Mouse (Mus musculus): ENCODE results near the gene Wdr20. TPM values are rescaled to one million over a fixed set of nuclear protein-coding genes. Genes with fewer than 3 reads are reported as not detected.

Gene Wdr20
- polyA plus RNA-seq, 1 experiment, result 23.9 TPM

DNA sequence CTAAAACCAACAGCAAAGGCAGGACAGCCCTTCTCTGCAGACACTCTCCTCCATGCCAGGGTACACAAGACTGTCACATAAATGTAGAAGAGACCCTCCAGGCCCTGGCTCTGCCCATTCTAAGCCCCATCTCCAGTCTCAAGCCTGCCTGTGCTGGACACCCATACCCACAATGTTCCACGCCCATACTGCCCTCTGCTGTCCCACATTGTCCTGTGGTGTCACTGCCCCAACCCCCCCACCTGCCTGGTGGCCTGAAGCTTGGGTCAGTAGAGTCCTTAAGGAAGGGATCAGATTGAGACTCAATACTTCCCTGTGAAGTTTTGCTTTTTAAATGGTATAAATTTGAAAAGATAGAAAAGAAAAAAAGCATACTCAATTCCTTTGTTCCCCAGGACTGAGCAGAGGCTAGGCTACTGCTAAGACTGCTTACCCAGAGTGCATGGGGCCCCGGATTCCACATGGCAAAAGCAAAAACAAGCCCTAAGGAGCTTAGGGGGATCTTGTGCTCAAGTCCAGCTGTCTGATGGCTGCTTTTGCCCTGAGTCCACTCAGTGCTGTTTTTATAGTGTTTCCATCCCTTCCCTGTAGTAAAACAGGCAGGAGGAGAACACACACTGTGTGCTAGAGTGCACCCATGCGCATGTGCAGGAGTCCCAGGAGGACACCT, 68.7 kb downstream of the Wdr20 start:
- peak; percentile 41 for TF ChIP-seq CTCF (IDR thresholded peaks at IDR 0.05; ENCODE audit: extremely low read depth, insufficient read depth, low read length)
- no peak for TF ChIP-seq POLR2A (IDR thresholded peaks at IDR 0.05; ENCODE audit: extremely low read depth, insufficient read depth, low read length)
- no peak overlapping the region for H3K27ac ChIP-seq (ENCODE audit: insufficient read depth, low read length)
- peaks cover 4% of the 10 kb centered on the region; the same call in 1 of the 2 replicates for H3K4me1 ChIP-seq (ENCODE audit: control insufficient read depth, insufficient read depth, low read length)
- H3K4me3 ChIP-seq (ENCODE audit: insufficient read depth, low read length), result no peak overlapping the region

- H3K27ac ChIP-seq (ENCODE audit: insufficient read depth, low read length), result no peak overlapping the region
- no peak for TF ChIP-seq CTCF (IDR thresholded peaks at IDR 0.05; ENCODE audit: extremely low read depth, insufficient read depth, low read length)
- no peak for TF ChIP-seq POLR2A (IDR thresholded peaks at IDR 0.05; ENCODE audit: extremely low read depth, insufficient read depth, low read length)
- no peak overlapping the region for H3K4me3 ChIP-seq (ENCODE audit: insufficient read depth, low read length)
- H3K4me1 ChIP-seq (ENCODE audit: control insufficient read depth, insufficient read depth, low read length), result peaks cover 3% of the 10 kb centered on the region; the same call in 1 of the 2 replicates
These were observed 70.7 kb downstream of the Wdr20 start for GRCm38 (mm10) chr12:110808430-110808829.

DNA sequence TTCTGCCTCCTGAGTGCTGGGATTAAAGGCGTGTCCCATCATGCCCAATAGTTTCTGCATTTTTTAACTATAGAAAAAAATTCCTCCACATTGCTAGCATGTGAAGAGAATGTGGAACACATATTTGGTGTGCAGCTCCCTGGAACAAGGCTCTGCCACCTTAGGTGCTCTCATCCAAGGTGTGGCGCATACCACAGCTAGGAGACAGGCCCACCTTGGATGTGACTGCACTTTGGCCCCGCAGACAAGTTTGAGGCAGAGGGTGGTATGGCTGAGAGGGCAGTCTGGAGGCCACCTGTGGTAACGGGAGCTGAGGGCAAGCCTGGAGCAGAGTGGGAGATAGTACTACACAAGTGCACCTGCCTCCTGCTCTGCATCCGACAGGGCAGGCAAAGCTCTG, 71.1 kb downstream of the Wdr20 start:
- Histone ChIP-seq H3K4me3 (ENCODE audit: insufficient read depth, low read length) (no peak overlapping the region), H3K27ac (ENCODE audit: insufficient read depth, low read length) (no peak overlapping the region), H3K4me1 (ENCODE audit: control insufficient read depth, insufficient read depth, low read length) (0 out of 2 replicates have a peak, but pooled peaks cover 1% of the 10 kb centered on the region)
- TF ChIP-seq CTCF (IDR thresholded peaks at IDR 0.05; ENCODE audit: extremely low read depth, insufficient read depth, low read length) (no peak), POLR2A (IDR thresholded peaks at IDR 0.05; ENCODE audit: extremely low read depth, insufficient read depth, low read length) (no peak)

DNA sequence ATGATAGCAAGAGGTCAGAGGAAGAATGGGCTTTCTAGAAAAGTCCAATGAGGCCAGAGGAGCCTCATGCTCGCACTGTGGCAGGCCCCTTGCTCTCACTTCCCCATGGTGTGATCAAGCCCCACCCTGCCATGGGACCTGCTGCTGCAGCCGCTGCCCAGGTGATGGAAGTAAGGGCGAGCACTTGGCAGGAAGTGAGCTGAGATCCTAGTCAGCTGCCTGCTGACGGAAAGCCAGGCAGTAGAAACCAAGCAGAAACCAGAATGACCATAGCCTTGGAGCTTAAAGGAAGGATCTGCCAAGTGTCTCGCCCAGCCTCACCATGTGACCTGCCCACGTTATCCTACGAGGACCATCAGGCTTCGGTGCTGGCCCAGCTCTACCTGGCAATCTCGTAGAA, 75.4 kb downstream of the Wdr20 start:
- H3K27ac ChIP-seq (ENCODE audit: insufficient read depth, low read length), result no peak overlapping the region
- TF ChIP-seq CTCF (IDR thresholded peaks at IDR 0.05; ENCODE audit: extremely low read depth, insufficient read depth, low read length) (no peak), POLR2A (IDR thresholded peaks at IDR 0.05; ENCODE audit: extremely low read depth, insufficient read depth, low read length) (no peak)
- no peaks in the 10 kb centered on the region for H3K4me1 ChIP-seq (ENCODE audit: control insufficient read depth, insufficient read depth, low read length)
- H3K4me3 ChIP-seq (ENCODE audit: insufficient read depth, low read length), result no peak overlapping the region

GRCm38 (mm10) chr12:110813624-110814023, 75.9 kb downstream of the Wdr20 start:
- H3K4me1 ChIP-seq (ENCODE audit: control insufficient read depth, insufficient read depth, low read length), result no peaks in the 10 kb centered on the region
- TF ChIP-seq POLR2A (IDR thresholded peaks at IDR 0.05; ENCODE audit: extremely low read depth, insufficient read depth, low read length), result no peak
- TF ChIP-seq CTCF (IDR thresholded peaks at IDR 0.05; ENCODE audit: extremely low read depth, insufficient read depth, low read length), result no peak
- H3K4me3 ChIP-seq (ENCODE audit: insufficient read depth, low read length), result no peak overlapping the region
- H3K27ac ChIP-seq (ENCODE audit: insufficient read depth, low read length), result no peak overlapping the region

DNA sequence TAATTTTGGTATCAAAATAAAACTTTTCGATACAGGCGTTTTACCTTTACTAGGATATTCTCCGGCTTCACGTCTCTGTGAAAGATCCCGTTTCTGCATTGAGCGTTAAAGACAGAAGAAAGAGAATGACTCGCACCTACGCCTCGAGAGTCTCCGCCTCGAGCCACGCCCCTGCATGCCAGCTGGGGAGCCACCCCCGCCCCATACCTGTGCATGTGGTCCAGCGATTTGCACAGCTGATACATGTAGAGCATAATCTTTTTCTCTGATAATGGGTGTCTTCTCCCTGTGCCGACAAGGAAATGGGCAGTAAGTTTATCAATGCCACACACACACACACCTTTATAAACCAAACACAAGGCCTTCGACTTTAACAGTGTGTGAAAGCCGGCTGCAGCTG, 77.2 kb downstream of the Wdr20 start:
- no peak overlapping the region for H3K4me3 ChIP-seq (ENCODE audit: insufficient read depth, low read length)
- H3K27ac ChIP-seq (ENCODE audit: insufficient read depth, low read length), result no peak overlapping the region
- no peaks in the 10 kb centered on the region for H3K4me1 ChIP-seq (ENCODE audit: control insufficient read depth, insufficient read depth, low read length)
- TF ChIP-seq CTCF (IDR thresholded peaks at IDR 0.05; ENCODE audit: extremely low read depth, insufficient read depth, low read length) (no peak), POLR2A (IDR thresholded peaks at IDR 0.05; ENCODE audit: extremely low read depth, insufficient read depth, low read length) (no peak)

- TF ChIP-seq CTCF (IDR thresholded peaks at IDR 0.05; ENCODE audit: extremely low read depth, insufficient read depth, low read length), result no peak
- no peak for TF ChIP-seq POLR2A (IDR thresholded peaks at IDR 0.05; ENCODE audit: extremely low read depth, insufficient read depth, low read length)
- no peak overlapping the region for H3K27ac ChIP-seq (ENCODE audit: insufficient read depth, low read length)
- no peak overlapping the region for H3K4me3 ChIP-seq (ENCODE audit: insufficient read depth, low read length)
- H3K4me1 ChIP-seq (ENCODE audit: control insufficient read depth, insufficient read depth, low read length), result no peaks in the 10 kb centered on the region
These were observed 79.1 kb downstream of the Wdr20 start for GRCm38 (mm10) chr12:110816833-110817232.

GRCm38 (mm10) chr12:110819367-110819766, 81.6 kb downstream of the Wdr20 start:
- no peaks in the 10 kb centered on the region for H3K4me1 ChIP-seq (ENCODE audit: control insufficient read depth, insufficient read depth, low read length)
- H3K27ac ChIP-seq (ENCODE audit: insufficient read depth, low read length), result no peak overlapping the region
- TF ChIP-seq CTCF (IDR thresholded peaks at IDR 0.05; ENCODE audit: extremely low read depth, insufficient read depth, low read length) (no peak), POLR2A (IDR thresholded peaks at IDR 0.05; ENCODE audit: extremely low read depth, insufficient read depth, low read length) (no peak)
- H3K4me3 ChIP-seq (ENCODE audit: insufficient read depth, low read length), result no peak overlapping the region

DNA sequence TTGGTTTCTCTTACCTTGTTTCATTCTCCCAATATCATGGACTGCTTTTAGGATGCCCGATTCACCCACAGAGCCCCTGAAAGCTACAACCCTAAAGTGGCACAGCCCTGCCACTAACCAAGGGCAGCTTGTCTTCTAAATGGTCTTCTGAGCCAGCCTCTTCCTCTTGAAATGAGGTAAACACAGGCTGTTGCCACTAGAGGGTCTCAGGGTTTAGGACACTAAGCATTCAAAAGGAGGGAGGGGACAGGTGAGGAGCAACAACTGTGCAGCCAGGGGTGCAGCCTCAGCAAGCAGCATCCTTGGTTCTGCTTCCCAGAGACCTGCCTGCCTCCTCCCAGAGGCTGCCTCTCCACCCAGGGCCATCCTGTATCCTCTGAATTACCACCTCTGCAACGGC, 84.0 kb downstream of the Wdr20 start:
- Histone ChIP-seq H3K27ac (ENCODE audit: insufficient read depth, low read length) (no peak overlapping the region), H3K4me3 (ENCODE audit: insufficient read depth, low read length) (no peak overlapping the region), H3K4me1 (ENCODE audit: control insufficient read depth, insufficient read depth, low read length) (no peaks in the 10 kb centered on the region)
- TF ChIP-seq POLR2A (IDR thresholded peaks at IDR 0.05; ENCODE audit: extremely low read depth, insufficient read depth, low read length) (no peak), CTCF (IDR thresholded peaks at IDR 0.05; ENCODE audit: extremely low read depth, insufficient read depth, low read length) (no peak)

DNA sequence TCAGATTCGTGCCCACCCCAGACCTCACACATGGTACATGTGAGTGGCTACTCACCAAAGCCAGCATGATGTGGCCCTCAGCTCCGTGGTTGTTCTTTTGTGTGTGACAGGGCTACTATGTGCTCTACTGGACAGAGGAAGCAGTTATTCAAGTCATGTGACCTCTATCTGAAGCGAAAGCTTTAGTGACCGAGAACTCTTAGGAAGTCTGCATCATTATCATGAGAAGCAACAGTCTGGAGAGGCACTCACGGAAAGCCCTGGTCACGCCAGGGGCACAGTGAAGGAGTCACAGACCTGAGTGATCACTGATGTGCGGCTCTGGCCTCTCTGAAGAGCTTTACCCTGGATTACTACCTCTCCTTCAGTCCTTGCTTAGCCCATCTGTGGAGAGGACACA, 84.6 kb downstream of the Wdr20 start:
- TF ChIP-seq CTCF (IDR thresholded peaks at IDR 0.05; ENCODE audit: extremely low read depth, insufficient read depth, low read length), result no peak
- no peak for TF ChIP-seq POLR2A (IDR thresholded peaks at IDR 0.05; ENCODE audit: extremely low read depth, insufficient read depth, low read length)
- no peak overlapping the region for H3K27ac ChIP-seq (ENCODE audit: insufficient read depth, low read length)
- no peaks in the 10 kb centered on the region for H3K4me1 ChIP-seq (ENCODE audit: control insufficient read depth, insufficient read depth, low read length)
- no peak overlapping the region for H3K4me3 ChIP-seq (ENCODE audit: insufficient read depth, low read length)

Data from cortical plate, adult 2 months (tissue).